Mouse (Mus musculus) heart, postnatal 10 days (tissue): Measurements from ENCODE around the gene Polr1d. TPM values are rescaled to one million over a fixed set of nuclear protein-coding genes. Genes with fewer than 3 reads are reported as not detected.

Experiments used
- DNase-seq, 2 experiments: peaks; one replicate each; pipeline ENCODE4 v3.0.0; 2021
- intact Hi-C: fragments of 180-260 bp; cut with DNase I; formaldehyde crosslinking; loops from one replicate; pipeline ENCODE4 v1.15.1; 2025
- total RNA-seq, 2 experiments: library from RNA; stranded (reverse); gene quantifications; 2 replicates each; pipeline ENCODE4 v1.2.3; 2021

Gene Polr1d
- total RNA-seq, 2 experiments from 2014 or later: 83.7 to 88.3 TPM

DNA sequence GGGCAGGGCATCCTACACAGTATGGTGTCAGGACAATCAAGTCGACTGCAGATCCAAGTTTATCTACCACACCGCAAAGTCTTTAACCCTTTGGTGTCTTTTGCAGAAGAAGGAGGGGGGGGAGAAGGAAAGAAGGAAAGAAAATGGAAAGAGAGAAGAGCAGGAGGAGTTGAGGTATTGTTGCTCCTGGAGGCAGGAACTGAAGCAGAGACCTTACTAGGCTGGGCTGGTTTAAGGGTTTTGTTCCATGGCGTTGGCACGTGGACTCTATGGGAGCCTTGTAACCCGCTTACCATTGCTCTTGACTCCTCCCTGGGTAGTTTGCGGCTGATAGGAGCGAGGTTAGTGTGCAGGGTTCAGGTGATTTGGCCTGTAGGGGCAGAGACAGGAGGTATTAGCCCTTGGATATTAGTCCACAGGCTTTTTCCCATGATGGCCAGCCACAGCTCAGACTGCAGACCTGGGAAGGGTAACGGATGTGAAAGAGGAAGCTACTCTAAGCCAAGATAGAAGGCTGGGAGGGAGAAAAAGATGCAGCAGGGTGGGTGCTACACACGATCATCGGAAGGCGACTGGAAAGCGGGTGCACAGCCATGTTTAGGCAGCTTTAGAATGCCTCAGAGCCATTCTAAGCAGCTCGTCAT is 48.8 kb downstream of the Polr1d start:
- DNase-seq: no peak
- intact Hi-C loops: no loop called here

DNA sequence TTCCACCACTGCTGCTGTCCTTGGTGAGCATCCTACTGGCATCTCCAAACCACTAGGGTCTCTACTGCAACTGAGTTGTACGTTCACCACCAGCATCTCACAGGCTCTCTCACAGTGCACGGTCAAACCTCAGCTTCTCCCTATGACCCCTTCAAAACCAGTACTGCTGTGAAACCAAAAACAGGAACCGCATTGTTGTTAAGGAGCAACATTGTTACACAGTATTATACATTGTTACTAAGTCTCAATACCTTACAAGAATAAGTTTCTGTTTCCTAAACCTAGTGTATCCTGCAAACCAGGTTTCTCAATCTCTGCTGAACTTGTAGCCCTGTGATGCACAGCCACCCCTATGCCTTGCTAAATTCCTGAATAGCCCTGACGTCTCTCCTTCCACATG is 51.0 kb downstream of the Polr1d start:
- no peak for DNase-seq
- intact Hi-C loops: no loop called here

DNA sequence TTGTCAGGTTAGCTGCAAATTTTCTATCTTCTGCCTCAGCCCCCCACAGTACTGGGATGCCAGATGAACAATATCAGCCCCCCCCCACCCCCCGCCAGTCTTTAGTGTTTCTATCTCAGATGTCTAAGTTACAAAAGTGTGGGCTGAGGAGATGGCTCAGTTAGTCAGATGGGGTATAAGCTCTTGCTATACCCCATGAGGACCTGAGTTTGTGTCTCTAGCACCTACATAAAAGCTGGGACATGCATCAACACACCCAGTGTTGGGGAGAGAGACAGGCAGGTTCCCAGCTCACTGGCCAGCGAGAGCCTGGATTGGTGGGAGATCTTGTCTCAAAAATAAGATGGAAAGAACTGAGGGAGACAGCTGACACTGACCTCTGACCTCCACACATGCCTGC is 52.6 kb downstream of the Polr1d start:
- DNase-seq: no peak
- intact Hi-C loops: no loop called here

DNA sequence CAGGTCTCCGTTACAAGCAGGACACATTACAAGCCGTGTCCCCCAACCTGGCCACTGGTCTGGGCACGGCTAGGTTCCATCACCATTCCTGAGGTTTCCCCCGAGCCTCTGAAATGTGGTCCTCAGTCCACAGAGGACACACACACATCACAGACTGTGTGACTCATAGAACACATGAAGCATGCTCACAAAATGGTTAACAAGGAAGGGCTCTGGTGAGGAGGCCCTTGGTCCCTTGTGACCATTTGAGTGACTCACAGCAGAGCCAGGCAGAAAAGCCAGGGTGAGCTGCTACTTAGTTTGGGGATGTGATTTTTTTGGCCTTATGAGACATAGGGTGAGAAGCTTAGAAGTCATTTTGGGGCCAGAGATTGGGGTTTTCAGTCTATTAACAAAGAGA is 55.1 kb downstream of the Polr1d start:
- DNase-seq: no peak
- intact Hi-C loops: no loop called here

DNA sequence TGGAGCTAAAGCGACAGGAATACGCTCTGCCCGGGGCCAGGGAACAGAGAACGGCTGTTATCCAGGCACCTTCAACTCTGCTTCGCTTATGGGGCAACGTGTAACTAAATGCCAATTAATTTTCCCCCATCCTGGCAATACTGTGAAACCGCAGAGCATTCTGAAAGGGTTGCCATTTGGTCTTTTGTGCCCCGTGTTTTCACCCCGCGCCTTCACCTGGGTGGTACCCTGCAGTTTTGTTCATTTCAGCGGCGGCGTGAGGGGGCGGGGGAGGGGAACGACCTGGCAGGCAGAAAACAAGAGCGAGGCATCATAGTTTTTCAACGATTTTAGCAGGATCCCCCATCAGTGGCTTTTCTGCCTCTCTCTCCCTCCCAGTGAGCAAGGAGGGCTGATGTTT is 56.8 kb downstream of the Polr1d start:
- no peak for DNase-seq
- intact Hi-C loops: no loop called here

DNA sequence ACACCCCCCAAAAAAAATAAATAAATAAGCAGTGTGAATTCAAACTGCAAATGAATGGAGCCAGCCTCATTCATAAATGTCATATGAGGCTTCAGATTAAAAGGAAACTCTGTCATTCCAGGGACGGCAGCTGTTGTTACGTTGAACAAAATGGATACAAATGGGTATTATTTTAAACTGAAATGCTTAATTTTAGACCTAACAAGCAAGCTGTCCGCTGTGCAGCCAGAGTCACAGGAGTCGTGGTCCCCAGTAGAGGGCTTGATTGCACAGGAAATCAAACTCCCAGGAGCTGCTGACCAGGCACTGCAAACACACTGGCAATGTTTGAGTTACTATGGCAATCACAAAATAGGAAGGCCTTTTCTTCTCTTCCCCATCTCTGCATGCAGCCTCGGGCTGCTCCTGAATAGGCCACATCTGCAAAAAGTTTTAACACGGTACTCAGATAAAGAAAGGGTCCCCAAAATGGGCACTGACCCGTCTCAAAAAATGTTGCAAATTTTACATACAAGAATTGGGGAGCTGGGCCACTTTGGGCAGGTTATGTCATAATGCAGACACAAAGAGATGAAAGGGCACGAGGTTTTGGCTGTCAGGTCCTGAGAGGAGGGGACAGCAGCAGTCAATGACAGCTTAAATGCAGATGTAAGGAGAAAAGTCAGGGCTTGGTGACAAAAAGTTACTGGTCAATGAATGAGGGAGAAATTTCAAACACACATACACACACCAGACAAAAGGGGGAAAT is 57.7 kb downstream of the Polr1d start:
- DNase-seq: no peak
- intact Hi-C loops: no loop called here

DNA sequence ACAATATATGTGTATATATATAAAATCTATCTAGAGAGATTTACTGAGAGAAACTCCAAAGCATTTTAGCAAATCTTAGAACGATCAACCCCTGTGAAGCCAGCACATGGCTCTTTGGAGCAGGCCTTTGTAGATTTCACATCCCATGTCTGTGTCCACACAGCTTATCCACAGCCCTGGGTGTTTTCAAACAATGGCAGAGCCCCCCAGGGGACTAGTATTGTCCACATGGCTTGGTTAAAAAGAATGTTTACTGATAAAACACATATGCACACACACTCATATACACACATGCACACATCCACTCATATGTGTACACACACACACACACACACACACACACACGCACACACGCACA is 58.2 kb downstream of the Polr1d start:
- DNase-seq: no peak
- intact Hi-C loops: no loop called here

DNA sequence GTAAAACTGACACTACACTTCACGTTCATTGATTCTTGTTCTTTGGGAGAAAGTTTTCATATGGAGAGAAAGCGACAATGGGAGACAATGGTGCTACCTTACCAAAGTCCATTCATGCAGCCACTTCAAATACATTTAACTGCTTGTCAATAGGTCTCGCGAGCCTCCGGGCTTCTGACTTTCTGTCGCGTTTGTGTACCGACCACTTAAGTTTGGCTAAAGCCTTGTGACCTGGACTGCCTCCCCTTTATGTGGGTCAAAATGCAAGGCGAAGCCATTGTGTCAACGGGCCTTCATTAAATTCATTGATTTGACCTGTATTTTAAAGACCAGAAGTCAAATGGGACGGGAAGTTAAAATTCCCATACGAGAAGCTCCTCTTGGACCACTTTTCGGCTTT is 59.1 kb downstream of the Polr1d start:
- no peak for DNase-seq
- intact Hi-C loops: no loop called here

DNA sequence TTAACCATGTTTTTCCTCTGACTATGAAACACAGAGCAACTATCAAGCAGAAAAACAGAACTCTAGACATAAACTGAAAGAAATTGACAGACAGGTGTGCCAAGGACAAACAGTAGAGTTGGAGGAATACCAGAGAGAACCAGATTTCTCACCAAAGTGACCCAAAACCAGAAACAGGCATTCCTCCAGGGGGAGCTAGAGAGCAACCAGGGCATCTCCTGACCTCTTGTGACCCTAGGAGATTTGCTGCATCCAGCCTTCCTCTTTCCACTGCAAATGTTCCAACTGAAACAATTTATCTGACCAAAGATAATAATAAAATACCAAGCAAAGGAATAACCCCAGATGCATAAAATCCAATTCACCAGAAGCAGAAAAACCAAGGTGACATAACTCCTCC is 70.5 kb downstream of the Polr1d start:
- intact Hi-C loops: no loop called here
- DNase-seq: no peak

DNA sequence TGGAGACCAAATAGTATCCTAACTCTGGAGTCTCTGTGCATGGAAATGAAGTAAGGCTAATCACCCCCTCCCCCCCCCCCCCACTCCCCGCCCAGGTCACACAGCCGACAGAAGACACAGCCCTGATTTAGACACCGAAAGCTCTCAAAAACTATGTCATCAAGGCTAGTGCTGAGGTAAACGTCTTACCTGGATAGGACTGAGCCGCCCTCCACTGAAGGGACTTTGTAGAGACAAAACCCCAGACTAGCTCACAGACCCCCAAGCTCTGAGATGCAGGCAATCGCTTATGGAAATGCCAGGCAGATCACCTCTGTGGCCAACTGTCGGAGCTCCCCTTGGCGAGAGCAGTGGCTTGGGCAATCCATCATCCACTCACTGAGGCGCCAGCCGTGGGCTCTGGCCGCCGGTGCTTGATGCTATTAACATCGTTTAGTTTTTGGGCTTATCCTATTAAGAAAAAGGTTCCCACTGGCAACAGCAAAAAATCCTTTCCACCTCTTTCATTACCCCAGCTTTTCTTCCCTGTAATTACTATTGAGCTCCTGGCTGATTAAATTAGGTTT is 78.0 kb downstream of the Polr1d start:
- no peak for DNase-seq
- intact Hi-C loops: no loop called here

DNA sequence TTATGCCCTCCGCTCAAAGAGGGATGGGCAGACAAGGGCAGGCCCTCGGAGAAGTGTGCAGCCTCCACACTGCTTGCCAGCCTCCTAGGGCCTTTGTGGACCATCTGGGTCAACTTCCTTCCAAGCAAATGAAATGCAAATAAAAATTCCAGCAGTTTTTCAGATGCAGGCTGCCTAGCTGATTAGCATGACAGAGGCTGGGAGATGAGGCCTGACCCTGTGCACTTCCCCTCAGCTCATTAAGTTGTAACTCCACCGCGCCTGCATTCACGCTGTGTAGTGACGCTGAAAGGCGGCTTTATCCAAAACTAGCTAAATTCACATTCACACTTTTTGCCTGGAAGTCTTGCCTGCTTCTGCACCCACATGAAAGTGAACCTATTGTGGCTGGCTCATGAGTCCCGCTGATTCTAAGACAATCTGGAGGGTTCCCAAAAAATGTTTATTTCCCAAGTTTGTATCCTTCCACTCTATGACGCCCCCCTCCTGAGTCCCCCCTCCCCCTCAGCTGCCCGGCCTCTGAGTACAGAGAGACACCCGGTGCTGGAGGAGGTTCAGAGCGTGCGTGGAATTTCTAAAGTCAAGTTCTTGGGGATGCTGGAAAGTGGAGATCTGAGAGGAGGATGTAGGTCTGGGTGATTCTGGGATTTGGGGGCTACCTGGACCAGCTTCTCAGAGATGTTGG is 78.7 kb downstream of the Polr1d start:
- DNase-seq: no peak
- intact Hi-C loops: no loop called here

DNA sequence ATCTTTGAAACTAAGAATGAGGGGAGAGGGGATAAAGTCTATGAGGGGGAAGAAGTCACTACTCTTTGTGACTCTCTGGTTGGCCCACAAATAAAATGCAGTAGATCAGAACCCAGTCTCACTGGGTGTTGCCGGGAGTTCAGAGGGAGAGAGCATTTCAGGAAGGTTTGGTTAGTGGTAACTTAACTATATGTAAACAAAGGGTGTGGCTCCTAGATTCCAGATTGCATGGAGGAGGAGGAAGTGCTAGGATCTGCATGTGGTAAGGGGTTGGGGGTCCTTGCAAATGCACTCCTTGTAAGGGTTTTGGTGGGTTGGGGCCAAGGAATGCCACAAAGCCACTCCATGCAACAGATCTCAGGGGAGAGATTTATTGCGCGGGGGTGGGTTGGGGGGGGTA is 79.5 kb downstream of the Polr1d start:
- no peak for DNase-seq
- intact Hi-C loops: no loop called here

DNA sequence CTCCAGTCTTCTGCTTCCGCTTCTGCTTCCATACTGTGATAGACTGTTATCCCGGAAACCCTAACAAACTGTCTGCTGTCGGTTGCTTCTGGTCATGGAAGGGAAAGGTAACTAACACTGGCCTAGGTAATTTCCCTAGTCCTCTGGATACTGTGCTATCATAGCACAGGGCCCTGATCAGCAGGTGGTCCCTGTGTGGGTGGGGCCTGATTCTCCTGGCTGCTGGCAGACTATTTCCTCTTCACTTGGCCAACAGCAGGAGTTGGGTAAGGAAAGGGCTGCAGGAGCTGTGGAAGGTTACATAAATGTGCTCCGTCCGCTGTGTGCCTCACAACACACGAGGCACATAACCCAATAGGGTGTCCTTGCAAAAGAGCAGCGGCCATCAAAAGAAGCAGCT is 80.6 kb downstream of the Polr1d start:
- intact Hi-C loops: no loop called here
- DNase-seq: no peak

DNA sequence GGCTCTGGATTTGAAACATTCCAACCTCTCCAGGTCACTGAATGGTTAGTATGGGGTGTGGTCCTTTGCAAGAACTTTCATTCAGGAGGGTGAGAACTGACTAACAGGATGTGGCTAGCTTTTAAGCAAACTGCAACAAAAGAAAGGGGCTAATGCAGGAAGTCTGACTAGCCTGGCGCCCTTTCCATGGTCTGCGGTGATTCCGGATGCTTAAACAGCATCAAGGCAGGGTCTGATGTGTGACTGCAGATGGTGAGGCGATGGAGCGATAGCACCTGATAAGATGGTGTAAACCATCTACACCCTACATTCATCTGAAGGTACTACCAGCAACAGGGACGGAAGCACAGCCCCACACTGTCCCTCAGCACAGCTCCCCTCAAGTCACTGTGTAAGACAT is 82.5 kb downstream of the Polr1d start:
- DNase-seq: no peak
- intact Hi-C loops: no loop called here

DNA sequence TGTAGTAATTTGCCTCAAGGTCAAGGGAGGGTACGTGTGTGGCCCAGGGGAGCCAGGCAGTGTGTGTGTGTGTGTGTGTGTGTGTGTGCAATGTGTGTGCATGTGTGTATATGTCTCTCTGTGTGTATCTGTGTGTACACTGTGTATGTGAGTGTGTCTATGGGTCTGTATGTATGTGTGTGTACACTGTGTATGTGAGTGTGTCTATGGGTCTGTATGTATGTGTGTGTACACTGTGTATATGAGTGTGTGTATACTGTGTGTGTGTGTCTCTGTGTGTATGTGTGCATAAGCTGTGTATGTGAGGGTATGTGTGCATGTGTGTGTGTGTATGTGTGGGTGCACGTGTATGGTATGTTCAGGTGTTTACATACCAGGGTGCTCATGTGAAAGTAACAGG is 82.9 kb downstream of the Polr1d start:
- no peak for DNase-seq
- intact Hi-C loops: no loop called here

Other genes starting within 250 kb of the Polr1d start
- gene Rpl21, start 244.2 kb upstream of the Polr1d start, total RNA-seq: 100 to 1,000 TPM; 157 to 159 TPM
- 1 to 10 TPM; 5.9 to 7.5 TPM for gene Rasl11a, start 232.0 kb upstream of the Polr1d start, total RNA-seq
- gene Gtf3a, start 128.4 kb upstream of the Polr1d start, total RNA-seq: 10 to 100 TPM; 23.3 to 27.7 TPM
- 10 to 100 TPM; 19.6 to 20.3 TPM for gene Mtif3, start 113.2 kb upstream of the Polr1d start, total RNA-seq
- gene Lnx2, start 464 bp upstream of the Polr1d start, total RNA-seq: 10 to 100 TPM; 17.9 to 20.5 TPM
- not detected for gene Gsx1, start 111.6 kb downstream of the Polr1d start, total RNA-seq
- not detected for gene Pdx1, start 192.9 kb downstream of the Polr1d start, total RNA-seq
- not detected for gene Cdx2, start 230.2 kb downstream of the Polr1d start, total RNA-seq
- not detected for gene Urad, start 245.4 kb downstream of the Polr1d start, total RNA-seq